Mouse (Mus musculus): ENCODE measurements around the gene Irf6. TPM values are rescaled to one million over a fixed set of nuclear protein-coding genes. Genes with fewer than 3 reads are reported as not detected.
A peak's percentile ranks its signal among the peaks of the same experiment; 100 is the strongest.

Gene Irf6
- polyA plus RNA-seq, 1 experiment = not detected

DNA sequence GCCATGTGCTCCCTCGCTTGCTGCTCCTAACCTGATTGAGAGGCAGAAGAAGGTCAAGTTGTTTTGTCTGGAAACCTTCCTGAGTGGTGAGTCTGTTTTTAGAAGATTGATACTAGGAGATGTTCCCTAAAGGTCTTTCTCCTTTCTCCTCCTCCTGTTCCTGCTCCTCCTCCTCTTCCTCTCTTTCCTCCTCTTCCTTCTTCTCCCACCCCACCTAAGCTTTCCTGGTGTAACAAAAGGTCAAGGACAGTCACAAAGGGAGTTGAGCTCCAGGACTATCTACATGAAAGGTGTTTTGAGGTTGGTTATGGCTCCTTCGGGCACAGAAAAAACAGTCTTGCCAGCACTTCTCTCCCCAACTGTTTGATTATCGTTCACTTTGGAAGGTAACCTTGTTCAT, 14.8 kb downstream of the Irf6 start, which contains the start of gene A130010J15Rik:
Gene A130010J15Rik (plus strand): TSS at position 301 of the 400 bp plus-strand sequence.
- no peak within 1 kb of the TSS for H3K4me3 ChIP-seq (replicated peaks)
- no peaks in the 10 kb centered on the region for H3K9me3 ChIP-seq (ENCODE audit: control insufficient read depth, low read length)
- peaks cover 3% of the 10 kb centered on the region; the same call in 1 of the 2 replicates for H3K27me3 ChIP-seq (ENCODE audit: control insufficient read depth)
- no peak for TF ChIP-seq TAL1 (IDR thresholded peaks at IDR 0.05; ENCODE audit: low read length)
- TF ChIP-seq GATA1 (IDR thresholded peaks at IDR 0.05; ENCODE audit: low read length) = no peak
- H3K36me3 ChIP-seq (ENCODE audit: control insufficient read depth) = no peaks in the 10 kb centered on the region; the same call in 1 of the 2 replicates
- H3K4me1 ChIP-seq (ENCODE audit: control insufficient read depth) = peaks cover 9% of the 10 kb centered on the region

DNA sequence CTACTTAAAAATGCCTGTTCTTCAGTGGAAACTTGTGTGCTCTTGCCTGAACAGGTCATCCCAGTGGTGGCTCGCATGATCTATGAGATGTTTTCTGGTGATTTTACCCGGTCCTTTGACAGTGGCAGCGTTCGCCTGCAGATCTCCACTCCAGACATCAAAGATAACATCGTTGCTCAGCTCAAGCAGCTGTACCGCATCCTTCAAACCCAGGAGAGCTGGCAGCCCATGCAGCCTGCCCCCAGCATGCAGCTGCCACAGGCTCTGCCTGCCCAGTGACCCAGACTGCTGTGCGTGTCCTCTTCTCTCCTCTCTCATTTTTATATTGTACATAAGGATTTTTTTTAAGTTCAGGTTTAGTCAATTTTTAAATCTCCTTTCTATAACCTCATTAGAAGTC, 16.3 kb downstream of the Irf6 start:
- Histone ChIP-seq H3K36me3 (ENCODE audit: control insufficient read depth) (no peaks in the 10 kb centered on the region; the same call in 1 of the 2 replicates), H3K4me3 (replicated peaks) (no peak overlapping the region), H3K9me3 (ENCODE audit: control insufficient read depth, low read length) (no peaks in the 10 kb centered on the region), H3K27me3 (ENCODE audit: control insufficient read depth) (no peaks in the 10 kb centered on the region; the same call in 1 of the 2 replicates), H3K4me1 (ENCODE audit: control insufficient read depth) (peaks cover 18% of the 10 kb centered on the region)
- TF ChIP-seq GATA1 (IDR thresholded peaks at IDR 0.05; ENCODE audit: low read length) = no peak
- TF ChIP-seq TAL1 (IDR thresholded peaks at IDR 0.05; ENCODE audit: low read length) = no peak

DNA sequence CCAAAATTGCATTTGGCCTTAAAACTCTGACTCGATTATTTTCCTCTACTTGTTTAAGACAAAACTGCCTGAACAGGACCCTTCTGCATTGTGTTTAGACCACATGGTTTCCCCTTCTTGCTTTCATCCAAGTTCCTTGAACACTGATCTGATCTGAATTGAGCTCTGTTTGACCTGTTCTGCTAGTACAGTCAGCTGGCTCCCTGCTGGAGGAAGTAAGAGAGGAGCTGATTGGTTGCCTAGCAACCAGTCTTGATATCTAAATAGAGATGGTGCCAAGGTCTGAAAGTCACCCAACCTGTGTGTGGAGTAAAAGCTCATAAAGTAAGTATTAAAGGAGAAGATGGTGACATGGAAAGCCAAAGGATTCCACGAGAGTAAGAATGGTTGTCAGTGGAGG, 16.9 kb downstream of the Irf6 start:
- Histone ChIP-seq H3K9me3 (ENCODE audit: control insufficient read depth, low read length) (no peaks in the 10 kb centered on the region), H3K27me3 (ENCODE audit: control insufficient read depth) (no peaks in the 10 kb centered on the region; the same call in 1 of the 2 replicates), H3K36me3 (ENCODE audit: control insufficient read depth) (no peaks in the 10 kb centered on the region; the same call in 1 of the 2 replicates), H3K4me3 (replicated peaks) (no peak overlapping the region), H3K4me1 (ENCODE audit: control insufficient read depth) (peaks cover 25% of the 10 kb centered on the region)
- TF ChIP-seq GATA1 (IDR thresholded peaks at IDR 0.05; ENCODE audit: low read length) = no peak
- no peak for TF ChIP-seq TAL1 (IDR thresholded peaks at IDR 0.05; ENCODE audit: low read length)

DNA sequence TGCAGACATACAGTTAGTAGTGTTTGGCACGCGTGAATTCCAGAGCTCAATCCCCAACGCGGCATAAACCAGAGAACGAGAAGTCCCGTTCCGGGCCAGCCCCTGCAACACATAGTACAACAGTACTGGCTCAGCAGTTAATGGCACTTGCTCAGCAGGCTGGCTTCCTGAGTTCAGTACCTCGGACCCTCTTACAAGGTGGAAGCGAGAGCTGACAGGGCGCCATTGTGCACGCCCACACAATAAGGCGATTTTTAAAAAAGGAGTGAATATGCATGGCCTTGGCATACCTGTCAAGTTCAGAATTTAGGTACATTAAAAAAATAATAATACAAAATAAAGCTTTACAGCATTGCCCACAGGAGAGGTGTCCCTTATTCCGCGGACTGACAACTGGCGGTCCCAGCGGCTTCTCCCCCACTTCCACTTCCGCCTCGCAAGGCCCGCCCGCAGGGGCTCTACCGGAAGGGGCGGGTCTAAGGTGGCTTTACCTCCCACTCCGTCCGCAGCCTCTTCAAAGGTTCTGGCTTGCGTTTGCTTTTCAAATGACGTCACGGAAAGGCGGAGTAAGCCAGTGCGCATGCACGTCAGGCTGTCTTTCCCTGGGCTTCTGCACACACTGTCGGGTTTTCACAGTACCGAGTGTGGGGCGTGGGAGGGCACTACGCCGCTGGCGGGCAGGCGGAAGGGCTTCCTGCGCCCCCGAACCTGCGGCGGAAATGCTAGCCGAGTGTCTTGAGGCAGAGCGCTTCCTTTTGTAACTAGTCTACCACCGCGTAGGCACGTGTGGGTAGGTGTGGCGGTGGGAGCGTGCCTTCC, 20.3 kb downstream of the Irf6 start:
- TF ChIP-seq TAL1 (IDR thresholded peaks at IDR 0.05; ENCODE audit: low read length) = no peak
- no peak for TF ChIP-seq GATA1 (IDR thresholded peaks at IDR 0.05; ENCODE audit: low read length)
- no peaks in the 10 kb centered on the region for H3K36me3 ChIP-seq (ENCODE audit: control insufficient read depth)
- H3K4me1 ChIP-seq (ENCODE audit: control insufficient read depth) = peaks cover 31% of the 10 kb centered on the region
- H3K9me3 ChIP-seq (ENCODE audit: control insufficient read depth, low read length) = no peaks in the 10 kb centered on the region
- no peaks in the 10 kb centered on the region for H3K27me3 ChIP-seq (ENCODE audit: control insufficient read depth)
- H3K4me3 ChIP-seq (replicated peaks) = peak overlapping the region; percentile 70

DNA sequence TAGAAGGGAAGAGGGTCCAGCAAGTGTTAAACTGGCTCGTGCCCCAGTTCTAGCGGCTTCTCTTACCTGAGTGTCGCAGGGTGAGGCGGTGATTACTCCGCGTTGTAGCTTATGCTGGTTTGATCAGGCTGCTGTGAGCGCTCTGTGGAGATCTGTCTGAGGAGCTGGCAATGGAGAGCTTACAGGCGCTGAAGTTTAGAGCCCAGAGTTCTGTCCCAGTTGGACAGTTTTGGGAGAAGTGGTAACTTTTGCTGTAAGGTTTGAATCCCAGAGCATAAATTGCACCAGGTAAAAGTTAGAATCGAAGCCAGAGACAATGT, 20.9 kb downstream of the Irf6 start:
- Histone ChIP-seq H3K9me3 (ENCODE audit: control insufficient read depth, low read length) (no peaks in the 10 kb centered on the region), H3K4me1 (ENCODE audit: control insufficient read depth) (peaks cover 31% of the 10 kb centered on the region), H3K27me3 (ENCODE audit: control insufficient read depth) (no peaks in the 10 kb centered on the region), H3K4me3 (replicated peaks) (peak overlapping the region; percentile 70), H3K36me3 (ENCODE audit: control insufficient read depth) (no peaks in the 10 kb centered on the region)
- TF ChIP-seq TAL1 (IDR thresholded peaks at IDR 0.05; ENCODE audit: low read length) = no peak
- no peak for TF ChIP-seq GATA1 (IDR thresholded peaks at IDR 0.05; ENCODE audit: low read length)

DNA sequence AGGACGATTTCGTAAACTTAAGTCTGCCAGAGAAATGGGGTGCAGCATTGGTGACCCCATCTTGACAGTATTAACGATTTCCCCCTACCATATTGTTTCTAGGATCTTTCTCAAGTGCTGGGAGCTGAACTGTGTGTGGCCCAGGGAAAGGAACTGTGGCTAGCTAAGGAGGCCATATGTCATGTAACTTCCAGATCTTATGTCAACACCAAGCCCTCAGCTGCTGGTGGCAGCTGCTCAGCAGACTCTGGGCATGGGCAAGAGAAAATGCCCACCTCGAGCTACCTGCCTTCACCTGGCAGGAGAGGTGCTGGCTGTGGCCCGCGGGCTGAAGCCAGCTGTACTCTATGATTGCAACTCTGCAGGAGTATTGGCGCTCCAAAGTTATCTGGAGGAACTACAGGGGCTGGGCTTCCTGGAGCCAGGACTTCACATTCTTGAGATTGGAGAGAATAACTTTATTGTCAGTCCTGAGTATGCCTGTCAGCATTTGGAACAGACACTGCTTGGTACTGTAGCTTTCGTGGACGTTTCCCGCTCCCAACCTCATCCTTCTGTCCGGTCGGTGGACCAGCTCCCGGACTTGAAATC, 21.3 kb downstream of the Irf6 start:
- H3K27me3 ChIP-seq (ENCODE audit: control insufficient read depth) = no peaks in the 10 kb centered on the region
- H3K4me1 ChIP-seq (ENCODE audit: control insufficient read depth) = peaks cover 31% of the 10 kb centered on the region
- no peaks in the 10 kb centered on the region for H3K36me3 ChIP-seq (ENCODE audit: control insufficient read depth)
- no peak for TF ChIP-seq TAL1 (IDR thresholded peaks at IDR 0.05; ENCODE audit: low read length)
- no peak for TF ChIP-seq GATA1 (IDR thresholded peaks at IDR 0.05; ENCODE audit: low read length)
- no peaks in the 10 kb centered on the region for H3K9me3 ChIP-seq (ENCODE audit: control insufficient read depth, low read length)
- peak overlapping the region; percentile 70 for H3K4me3 ChIP-seq (replicated peaks)

DNA sequence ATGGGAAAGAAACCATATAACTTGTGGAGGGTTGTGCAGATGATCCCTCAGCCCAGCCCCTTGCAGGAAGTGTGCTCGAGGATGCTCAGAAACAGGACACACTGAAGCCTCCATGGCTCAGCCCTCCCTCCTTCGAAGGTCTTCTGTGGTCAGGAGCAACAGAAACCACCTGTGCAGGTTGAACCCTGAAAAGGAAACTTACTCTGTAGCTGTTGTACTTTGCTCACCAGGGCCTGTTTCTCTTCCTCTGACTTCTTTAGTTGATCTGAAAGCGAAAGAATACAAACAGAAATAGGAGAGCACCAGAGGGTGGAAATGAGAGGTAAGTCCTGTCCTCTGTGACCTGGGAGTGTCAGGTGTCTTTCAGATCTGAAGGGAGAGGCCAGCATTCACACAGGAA, 28.2 kb downstream of the Irf6 start:
- Histone ChIP-seq H3K4me3 (replicated peaks) (no peak overlapping the region), H3K9me3 (ENCODE audit: control insufficient read depth, low read length) (no peaks in the 10 kb centered on the region), H3K4me1 (ENCODE audit: control insufficient read depth) (no peaks in the 10 kb centered on the region; the same call in none of the 2 replicates), H3K36me3 (ENCODE audit: control insufficient read depth) (no peaks in the 10 kb centered on the region), H3K27me3 (ENCODE audit: control insufficient read depth) (no peaks in the 10 kb centered on the region)
- TF ChIP-seq GATA1 (IDR thresholded peaks at IDR 0.05; ENCODE audit: low read length) = no peak

DNA sequence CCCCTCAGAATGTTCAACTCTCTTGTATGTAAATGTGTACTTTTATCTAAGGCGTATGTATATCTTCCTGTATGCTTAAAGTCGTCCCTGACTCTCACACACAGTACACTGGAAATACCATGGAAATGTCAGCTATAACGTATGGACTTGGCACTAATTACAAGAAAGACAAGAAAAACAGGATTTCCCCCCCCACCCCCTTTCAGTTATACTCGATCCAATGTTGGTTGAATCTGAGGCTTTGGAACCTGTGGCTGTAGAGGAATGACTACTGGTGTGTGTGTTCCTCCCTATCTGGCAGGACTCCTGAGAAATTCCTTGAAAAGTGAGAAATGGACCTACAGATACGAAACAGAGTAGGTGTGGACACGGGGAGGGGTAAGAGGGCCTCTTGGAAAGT, 35.3 kb downstream of the Irf6 start:
- Histone ChIP-seq H3K4me3 (replicated peaks) (no peak overlapping the region), H3K9me3 (ENCODE audit: control insufficient read depth, low read length) (no peaks in the 10 kb centered on the region), H3K36me3 (ENCODE audit: control insufficient read depth) (no peaks in the 10 kb centered on the region), H3K4me1 (ENCODE audit: control insufficient read depth) (no peaks in the 10 kb centered on the region; the same call in 1 of the 2 replicates), H3K27me3 (ENCODE audit: control insufficient read depth) (no peaks in the 10 kb centered on the region)
- TF ChIP-seq TAL1 (IDR thresholded peaks at IDR 0.05; ENCODE audit: low read length) (no peak), GATA1 (IDR thresholded peaks at IDR 0.05; ENCODE audit: low read length) (no peak)

DNA sequence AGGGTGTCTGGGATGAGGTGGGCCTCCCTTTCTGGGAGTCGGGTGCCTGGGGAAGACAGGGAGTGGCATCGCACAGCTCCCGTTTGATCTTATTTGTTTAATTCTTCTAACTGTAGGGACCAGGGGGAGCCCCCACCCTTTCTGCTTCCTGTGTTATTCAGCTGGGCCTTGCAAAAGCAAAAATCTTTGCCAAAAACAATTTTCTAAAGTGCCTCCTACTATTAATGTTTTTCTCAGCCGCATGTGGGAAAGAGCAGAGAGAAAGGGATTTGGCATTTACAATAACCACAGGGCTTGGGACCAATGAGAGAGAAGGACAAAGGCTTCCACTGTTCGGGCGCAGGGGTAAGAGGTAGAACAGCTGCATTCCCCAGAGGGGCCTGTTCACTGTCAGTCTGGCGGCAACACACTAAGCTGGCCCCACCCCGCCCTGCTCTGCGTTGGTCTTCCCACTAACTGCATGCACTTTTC, 36.3 kb downstream of the Irf6 start:
- Histone ChIP-seq H3K9me3 (ENCODE audit: control insufficient read depth, low read length) (no peaks in the 10 kb centered on the region), H3K36me3 (ENCODE audit: control insufficient read depth) (no peaks in the 10 kb centered on the region), H3K4me3 (replicated peaks) (no peak overlapping the region), H3K4me1 (ENCODE audit: control insufficient read depth) (no peaks in the 10 kb centered on the region; the same call in 1 of the 2 replicates), H3K27me3 (ENCODE audit: control insufficient read depth) (no peaks in the 10 kb centered on the region)
- TF ChIP-seq GATA1 (IDR thresholded peaks at IDR 0.05; ENCODE audit: low read length) = no peak
- no peak for TF ChIP-seq TAL1 (IDR thresholded peaks at IDR 0.05; ENCODE audit: low read length)
